11 mouse cellular contexts compared by ENCODE assay signal in the genomic region with DNA sequence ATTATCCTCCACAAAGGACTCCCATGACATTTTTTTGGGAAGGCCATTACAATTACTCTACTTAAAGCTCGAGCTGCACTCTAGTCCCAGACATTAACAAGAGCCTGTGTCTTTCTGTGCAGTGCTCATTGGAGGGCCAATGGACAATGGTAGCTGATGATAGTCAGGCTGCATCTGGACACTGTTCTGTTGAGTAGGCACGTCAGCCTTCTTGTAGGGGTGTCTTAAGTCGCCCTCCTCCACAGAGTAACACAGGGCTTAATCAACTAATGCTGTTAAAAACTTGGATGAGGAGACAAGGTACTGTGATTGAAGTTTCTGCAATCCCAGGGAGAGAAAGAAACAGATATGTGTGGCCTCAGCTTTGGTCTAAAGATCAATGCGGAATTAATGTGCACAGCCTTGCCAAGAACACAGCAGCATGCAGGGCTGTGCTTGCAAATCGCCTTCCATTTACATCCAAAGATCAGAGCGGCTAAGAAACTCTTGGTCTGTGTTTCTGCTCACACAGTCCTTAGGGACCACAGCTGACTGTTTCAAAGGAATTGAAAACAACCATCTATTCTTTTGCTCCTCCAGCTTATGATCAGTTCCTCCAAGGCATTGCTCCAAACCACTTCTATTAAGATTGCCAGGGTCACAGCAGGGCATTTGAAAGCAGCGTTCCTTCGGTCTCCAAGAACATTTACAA.
DNase-seq lines count a peak whose midpoint lies in the region; ATAC-seq and TF ChIP-seq lines count a peak whose summit lies in the region.
"Had no signal": no experiment of that assay in that cellular context is flagged by ENCODE, and none has a peak within 500 bp of the region (broad histone marks: within the 10 kb centered on the region; RNA-seq: fewer than 3 reads in every experiment).

No protein-coding gene starts in this region.

- TF ChIP-seq EP300 in lung, postnatal 0 days (IDR thresholded peaks at IDR 0.05), result no peak

- DNase-seq in gastrocnemius, adult 18-20 months (ENCODE audit: low spot score), result peak; percentile 31
- DNase-seq in gastrocnemius, postnatal 36 days, result no peak
- DNase-seq in midbrain, embryonic 11.5 days (ENCODE audit: low spot score, missing footprints), result peak; percentile 85
- no peak for DNase-seq in midbrain, embryonic 10.5 days (ENCODE audit: low spot score)
- peak; percentile 63 for DNase-seq in fibroblast of lung, adult 2 months (ENCODE audit: low read depth)
- no peak for DNase-seq in lung, postnatal 0 days (ENCODE audit: low spot score)
- DNase-seq: kidney, adult 8-10 months; lung, postnatal 14 days; thymus, postnatal 14 days had no signal

- H3K27ac ChIP-seq in midbrain, embryonic 11.5 days (ENCODE audit: low read depth, low read length), result no peak overlapping the region
- no peak overlapping the region for H3K27ac ChIP-seq in midbrain, embryonic 10.5 days (replicated peaks)
- no peak overlapping the region for H3K27ac ChIP-seq in stomach, embryonic 16.5 days (ENCODE audit: low read length)
- no peak overlapping the region for H3K27ac ChIP-seq in lung, postnatal 0 days (ENCODE audit: low read length)

- no peaks in the 10 kb centered on the region for H3K36me3 ChIP-seq in midbrain, embryonic 11.5 days (ENCODE audit: control insufficient read depth, insufficient read depth, low read length)
- no peaks in the 10 kb centered on the region for H3K36me3 ChIP-seq in midbrain, embryonic 10.5 days
- H3K36me3 ChIP-seq in stomach, embryonic 16.5 days (ENCODE audit: control insufficient read depth, insufficient read depth, low read length), result no peaks in the 10 kb centered on the region
- H3K36me3 ChIP-seq in lung, postnatal 0 days (ENCODE audit: insufficient read depth, low read length), result no peaks in the 10 kb centered on the region

- intact Hi-C loops in gastrocnemius, postnatal 36 days (cut with DNase I), result no loop called here

- 75% methylated on average over 8 of the region's 8 CpGs for WGBS in midbrain, embryonic 11.5 days
- WGBS in midbrain, embryonic 10.5 days, result 79% methylated on average over 8 of the region's 8 CpGs
- 67% methylated on average over 8 of the region's 8 CpGs for WGBS in stomach, embryonic 16.5 days
- 78% methylated on average over 8 of the region's 8 CpGs for WGBS in lung, postnatal 0 days

- ATAC-seq in midbrain, embryonic 11.5 days (ENCODE audit: low FRiP score), result no peak
- peak; percentile 52; the same call in 1 of the 2 replicates for ATAC-seq in stomach, embryonic 16.5 days (ENCODE audit: insufficient read depth, low FRiP score)
- no peak for ATAC-seq in lung, postnatal 0 days

- no peak overlapping the region for H3K9ac ChIP-seq in midbrain, embryonic 11.5 days (ENCODE audit: low read length)
- H3K9ac ChIP-seq in stomach, embryonic 16.5 days (ENCODE audit: low read length), result no peak overlapping the region
- no peak overlapping the region for H3K9ac ChIP-seq in lung, postnatal 0 days (replicated peaks; ENCODE audit: low read depth)

- H3K9me3 ChIP-seq in midbrain, embryonic 11.5 days (ENCODE audit: control insufficient read depth, low read length), result no peaks in the 10 kb centered on the region
- no peaks in the 10 kb centered on the region for H3K9me3 ChIP-seq in midbrain, embryonic 10.5 days (replicated peaks)
- H3K9me3 ChIP-seq in stomach, embryonic 16.5 days (replicated peaks; ENCODE audit: control insufficient read depth, low read length), result no peaks in the 10 kb centered on the region
- no peaks in the 10 kb centered on the region for H3K9me3 ChIP-seq in lung, postnatal 0 days (ENCODE audit: low read length)

- no peaks in the 10 kb centered on the region for H3K4me1 ChIP-seq in midbrain, embryonic 11.5 days (ENCODE audit: control insufficient read depth, insufficient read depth, low read length)
- no peaks in the 10 kb centered on the region; the same call in 1 of the 2 replicates for H3K4me1 ChIP-seq in midbrain, embryonic 10.5 days
- no peaks in the 10 kb centered on the region; the same call in 1 of the 2 replicates for H3K4me1 ChIP-seq in stomach, embryonic 16.5 days (ENCODE audit: control insufficient read depth, insufficient read depth, low read length)
- H3K4me1 ChIP-seq in lung, postnatal 0 days (ENCODE audit: insufficient read depth, low read depth, low read length), result no peaks in the 10 kb centered on the region

- H3K27me3 ChIP-seq in midbrain, embryonic 11.5 days (ENCODE audit: control insufficient read depth, insufficient read depth, low read length), result no peaks in the 10 kb centered on the region
- H3K27me3 ChIP-seq in midbrain, embryonic 10.5 days (ENCODE audit: low read depth, poor library complexity, severe bottlenecking), result no peaks in the 10 kb centered on the region
- H3K27me3 ChIP-seq in stomach, embryonic 16.5 days (ENCODE audit: control insufficient read depth, insufficient read depth, low read length), result no peaks in the 10 kb centered on the region
- no peaks in the 10 kb centered on the region for H3K27me3 ChIP-seq in lung, postnatal 0 days (replicated peaks; ENCODE audit: insufficient read depth, low read length)
- H3K27me3 ChIP-seq: CH12.LX had no signal

- no peak overlapping the region for H3K4me3 ChIP-seq in midbrain, embryonic 11.5 days (ENCODE audit: low read depth, low read length)
- no peak overlapping the region for H3K4me3 ChIP-seq in midbrain, embryonic 10.5 days
- no peak overlapping the region for H3K4me3 ChIP-seq in stomach, embryonic 16.5 days (replicated peaks; ENCODE audit: low read length)
- H3K4me3 ChIP-seq in lung, postnatal 0 days (ENCODE audit: low read depth, low read length), result no peak overlapping the region

- TF ChIP-seq CTCF in lung, postnatal 0 days (IDR thresholded peaks at IDR 0.05), result no peak

- no peak overlapping the region for H3K4me2 ChIP-seq in midbrain, embryonic 11.5 days
- no peak overlapping the region for H3K4me2 ChIP-seq in stomach, embryonic 16.5 days (ENCODE audit: low read depth, low read length)
- H3K4me2 ChIP-seq in lung, postnatal 0 days (replicated peaks; ENCODE audit: low read depth, low read length), result no peak overlapping the region

Comparison
In these comparisons a context has a peak if more than half of its experiments do, and no peak if none do; other contexts are left out.
1. DNase-seq: peak in gastrocnemius, adult 18-20 months (single experiment), midbrain, embryonic 11.5 days (single experiment) and fibroblast of lung, adult 2 months (single experiment); none in gastrocnemius, postnatal 36 days (0 of 2), midbrain, embryonic 10.5 days (single experiment) and lung, postnatal 0 days (single experiment).